Mouse (Mus musculus) liver, embryonic 11.5 days (tissue): ENCODE data around the gene Ndufaf1. TPM values are rescaled to one million over a fixed set of nuclear protein-coding genes. Genes with fewer than 3 reads are reported as not detected.
"Not testable (repeated sequence)": the region's sequence is repeated elsewhere in the genome, so short reads cannot be mapped to it uniquely, and the experiment has no call there.

Experiments used
- ATAC-seq: fragments of 200-750 bp; cut with Nextera tagmentation; replicated peaks from 2 replicates; pipeline ENCODE4 v1.8.0; 2017; ENCODE audit warnings: moderate number of reproducible peaks, mild to moderate bottlenecking, moderate TSS enrichment, moderate library complexity; ENCODE audit not compliant: low FRiP score
- DNase-seq: peaks from one replicate; pipeline ENCODE4 v3.0.0-alpha.2; 2017; ENCODE audit warnings: low spot score
- H3K27ac ChIP-seq: fragments of 300-500 bp; sonication (generic); 2 replicates; pipeline ENCODE4 v1.5.1; 2014; ENCODE audit warnings: mild to moderate bottlenecking, low read depth, low read length, control low read depth
- H3K27me3 ChIP-seq: fragments of 300-500 bp; sonication (generic); replicated peaks from 2 replicates; pipeline ENCODE4 v1.6.1; 2014; ENCODE audit warnings: low read length, mixed read lengths; ENCODE audit not compliant: control insufficient read depth, insufficient read depth
- H3K36me3 ChIP-seq: fragments of 300-500 bp; sonication (generic); 2 replicates; pipeline ENCODE4 v1.6.1; 2014; ENCODE audit warnings: mild to moderate bottlenecking, low read length, moderate library complexity, mixed read lengths; ENCODE audit not compliant: control insufficient read depth, insufficient read depth
- H3K4me1 ChIP-seq: fragments of 300-500 bp; sonication (generic); replicated peaks from 2 replicates; pipeline ENCODE4 v1.6.1; 2014; ENCODE audit warnings: low read length, mixed read lengths; ENCODE audit not compliant: control insufficient read depth, insufficient read depth
- H3K4me2 ChIP-seq: fragments of 300-500 bp; sonication (generic); 2 replicates; pipeline ENCODE4 v1.6.1; 2014; ENCODE audit warnings: mild to moderate bottlenecking, control low read depth, moderate library complexity
- H3K4me3 ChIP-seq: fragments of 300-500 bp; sonication (generic); 2 replicates; pipeline ENCODE4 v1.5.1; 2014; ENCODE audit warnings: low read depth, low read length, control low read depth
- H3K9ac ChIP-seq: fragments of 300-500 bp; sonication (generic); 2 replicates; pipeline ENCODE4 v1.6.1; 2014; ENCODE audit warnings: low read depth, low read length, control low read depth
- H3K9me3 ChIP-seq: fragments of 300-500 bp; sonication (generic); 2 replicates; pipeline ENCODE4 v1.6.1; 2016; ENCODE audit warnings: low read length, inconsistent platforms, mixed read lengths; ENCODE audit not compliant: control insufficient read depth
- WGBS: fragments of 180-500 bp; shearing (Covaris S2); extraction: QIAGEN DNeasy Blood & Tissue Kit; methylation state at CpG from one replicate; pipeline ENCODE4 v1.1.7; 2014; 5-methylcytosine and 5-hydroxymethylcytosine counted together
- polyA plus RNA-seq: library from polyadenylated mRNA; unstranded; fragments of >200 nt; fragmentation: Nextera tagmentation; extraction: Ambion mirVana; gene quantifications from 2 replicates; pipeline ENCODE4 v1.2.1, GENCODE M21; 2014

The Ndufaf1 gene
- polyA plus RNA-seq, 1 experiment from 2014 or later = 64.6 TPM

- Histone ChIP-seq H3K27me3 (no peaks in the 10 kb centered on the region), H3K27ac (no peak overlapping the region), H3K4me2 (no peak overlapping the region), H3K9ac (no peak overlapping the region), H3K4me3 (no peak overlapping the region), H3K4me1 (no peaks in the 10 kb centered on the region), H3K9me3 (no peaks in the 10 kb centered on the region), H3K36me3 (peaks cover 66% of the 10 kb centered on the region)
- WGBS = 85% methylated on average over 5 of the region's 5 CpGs
- DNase-seq (no peak), ATAC-seq (no peak)
Observed at GRCm38 (mm10) chr2:119641214-119641912, 21.3 kb downstream of the Ndufaf1 start.

- Histone ChIP-seq H3K36me3 (peaks cover 58% of the 10 kb centered on the region), H3K9ac (no peak overlapping the region), H3K4me2 (no peak overlapping the region), H3K27me3 (no peaks in the 10 kb centered on the region), H3K9me3 (no peaks in the 10 kb centered on the region), H3K4me1 (no peaks in the 10 kb centered on the region), H3K27ac (no peak overlapping the region), H3K4me3 (no peak overlapping the region)
- ATAC-seq = no peak
- 94% methylated on average over 1 of the region's 1 CpGs for WGBS
- no peak for DNase-seq
Observed at GRCm38 (mm10) chr2:119636781-119637180, 25.8 kb downstream of the Ndufaf1 start.

- Histone ChIP-seq H3K9me3 (no peaks in the 10 kb centered on the region), H3K27me3 (no peaks in the 10 kb centered on the region), H3K9ac (no peak overlapping the region), H3K4me1 (peaks cover 11% of the 10 kb centered on the region), H3K27ac (no peak overlapping the region), H3K4me2 (peak overlapping the region; percentile 44), H3K4me3 (no peak overlapping the region; the same call in 1 of the 2 replicates), H3K36me3 (peaks cover 6% of the 10 kb centered on the region; the same call in 1 of the 2 replicates)
- 99% methylated on average over 2 of the region's 2 CpGs for WGBS
- DNase-seq (no peak), ATAC-seq (no peak)
Observed at GRCm38 (mm10) chr2:119621302-119621701, 41.3 kb downstream of the Ndufaf1 start.

- ATAC-seq, H3K9me3 ChIP-seq, H3K36me3 ChIP-seq, H3K27me3 ChIP-seq, DNase-seq: not testable (repeated sequence)
- 8% methylated on average over 6 of the region's 6 CpGs for WGBS
- peak overlapping the region; percentile 62 for H3K4me2 ChIP-seq
- H3K27ac ChIP-seq = peak overlapping the region; percentile 75
- H3K4me3 ChIP-seq = peak overlapping the region; percentile 88
- peak overlapping the region; percentile 83 for H3K9ac ChIP-seq
- H3K4me1 ChIP-seq = peaks cover 11% of the 10 kb centered on the region
Observed at GRCm38 (mm10) chr2:119619002-119619401, 43.6 kb downstream of the Ndufaf1 start.

- WGBS = under 1% methylated on average over 55 of the region's 55 CpGs
Observed at GRCm38 (mm10) chr2:119618199-119618982, 44.2 kb downstream of the Ndufaf1 start, which contains the start of the genes Nusap1 and Oip5. Gene Nusap1, plus strand, starts transcription at chr2:119618298. Gene Oip5, minus strand, starts transcription at chr2:119618469.

GRCm38 (mm10) chr2:119617841-119618198 lies 44.8 kb downstream of the Ndufaf1 start:
- Histone ChIP-seq H3K9ac (peak overlapping the region; percentile 93), H3K4me2 (peak overlapping the region; percentile 75), H3K36me3 (0 out of 2 replicates have a peak, but pooled peaks cover 2% of the 10 kb centered on the region), H3K4me3 (peak overlapping the region; percentile 88), H3K9me3 (no peaks in the 10 kb centered on the region), H3K4me1 (peaks cover 11% of the 10 kb centered on the region), H3K27me3 (no peaks in the 10 kb centered on the region), H3K27ac (peak overlapping the region; percentile 79)
- WGBS = under 1% methylated on average over 13 of the region's 13 CpGs
- ATAC-seq (peak; percentile 75), DNase-seq (no peak)

More at GRCm38 (mm10) chr2:119618199-119618982, 44.2 kb downstream of the Ndufaf1 start, which contains the start of the genes Nusap1 and Oip5:
- Histone ChIP-seq H3K27me3 (no peaks in the 10 kb centered on the region), H3K9ac (peak within 1 kb of the TSS; percentile 93), H3K9me3 (no peaks in the 10 kb centered on the region), H3K27ac (peak within 1 kb of the TSS; percentile 79), H3K36me3 (0 out of 2 replicates have a peak, but pooled peaks cover 4% of the 10 kb centered on the region), H3K4me3 (peak within 1 kb of the TSS; percentile 88), H3K4me2 (peak within 1 kb of the TSS; percentile 75), H3K4me1 (peaks cover 11% of the 10 kb centered on the region)
- ATAC-seq (peak; percentile 98), DNase-seq (peak; percentile 89)

GRCm38 (mm10) chr2:119607023-119607422 lies 55.6 kb downstream of the Ndufaf1 start:
- no peak overlapping the region for H3K4me2 ChIP-seq
- H3K27me3 ChIP-seq = no peaks in the 10 kb centered on the region
- DNase-seq = no peak
- no peaks in the 10 kb centered on the region for H3K9me3 ChIP-seq
- peaks cover 40% of the 10 kb centered on the region for H3K36me3 ChIP-seq
- WGBS = 87% methylated on average over 4 of the region's 4 CpGs
- H3K9ac ChIP-seq = no peak overlapping the region
- H3K27ac ChIP-seq = no peak overlapping the region
- ATAC-seq = peak; percentile 48; the same call in 1 of the 2 replicates
- no peak overlapping the region for H3K4me3 ChIP-seq
- H3K4me1 ChIP-seq = peaks cover 39% of the 10 kb centered on the region
